Mouse (Mus musculus) hindbrain, embryonic 12.5 days (tissue): Measurements from ENCODE around the gene Btbd9. TPM values are rescaled to one million over a fixed set of nuclear protein-coding genes. Genes with fewer than 3 reads are reported as not detected.

ENCODE experiments used
- ATAC-seq: fragments of 200-750 bp; cut with Nextera tagmentation; 2 replicates; pipeline ENCODE4 v1.8.0; 2017; ENCODE audit warnings: moderate TSS enrichment; ENCODE audit not compliant: low FRiP score
- H3K27ac ChIP-seq: fragments of 300-500 bp; sonication (generic); 2 replicates; pipeline ENCODE4 v1.5.1; 2016; ENCODE audit warnings: mild to moderate bottlenecking
- H3K27me3 ChIP-seq: fragments of 300-500 bp; sonication (generic); 2 replicates; pipeline ENCODE4 v1.6.1; 2016; ENCODE audit warnings: mild to moderate bottlenecking
- H3K36me3 ChIP-seq: fragments of 300-500 bp; sonication (generic); 2 replicates; pipeline ENCODE4 v1.6.1; 2016; ENCODE audit warnings: mild to moderate bottlenecking
- H3K4me1 ChIP-seq: fragments of 300-500 bp; sonication (generic); 2 replicates; pipeline ENCODE4 v1.6.1; 2016
- H3K4me2 ChIP-seq: fragments of 300-500 bp; sonication (generic); replicated peaks from 2 replicates; pipeline ENCODE4 v1.6.1; 2016; ENCODE audit warnings: mild to moderate bottlenecking
- H3K4me3 ChIP-seq: fragments of 300-500 bp; sonication (generic); 2 replicates; pipeline ENCODE4 v1.5.1; 2016; ENCODE audit warnings: mild to moderate bottlenecking
- H3K9ac ChIP-seq: fragments of 300-500 bp; sonication (generic); 2 replicates; pipeline ENCODE4 v1.6.1; 2016; ENCODE audit warnings: mild to moderate bottlenecking, moderate library complexity
- H3K9me3 ChIP-seq: fragments of 300-500 bp; sonication (generic); replicated peaks from 2 replicates; pipeline ENCODE4 v1.6.1; 2016; ENCODE audit warnings: mild to moderate bottlenecking
- WGBS: fragments of 180-500 bp; shearing (Covaris S2); methylation state at CpG from one replicate; pipeline ENCODE4 v1.1.7; 2016; 5-methylcytosine and 5-hydroxymethylcytosine counted together
- polyA plus RNA-seq: library from polyadenylated mRNA; unstranded; fragments of >200 nt; fragmentation: Nextera tagmentation; extraction: Ambion mirVana; gene quantifications from 2 replicates; pipeline ENCODE4 v1.2.1, GENCODE M21; 2016

The Btbd9 gene
- polyA plus RNA-seq, 1 experiment from 2014 or later = 106 TPM

- Histone ChIP-seq H3K36me3 (no peaks in the 10 kb centered on the region), H3K4me1 (peaks cover 29% of the 10 kb centered on the region), H3K4me3 (no peak overlapping the region), H3K27ac (no peak overlapping the region), H3K9me3 (no peaks in the 10 kb centered on the region), H3K4me2 (0 out of 2 replicates have a peak overlapping the region, but pooled peaks have one; percentile 63), H3K27me3 (no peaks in the 10 kb centered on the region), H3K9ac (no peak overlapping the region)
- ATAC-seq = no peak
- 85% methylated on average over 1 of the region's 1 CpGs for WGBS
Measured at GRCm38 (mm10) chr17:30610739-30611138, 34.5 kb upstream of the Btbd9 start.

- Histone ChIP-seq H3K4me3 (no peak overlapping the region), H3K9ac (no peak overlapping the region), H3K36me3 (no peaks in the 10 kb centered on the region), H3K27me3 (no peaks in the 10 kb centered on the region), H3K9me3 (no peaks in the 10 kb centered on the region), H3K4me1 (peaks cover 29% of the 10 kb centered on the region), H3K27ac (no peak overlapping the region), H3K4me2 (no peak overlapping the region)
- ATAC-seq = no peak
- WGBS = 98% methylated on average over 5 of the region's 5 CpGs
Measured at GRCm38 (mm10) chr17:30609980-30610307, 33.7 kb upstream of the Btbd9 start.

- no peaks in the 10 kb centered on the region for H3K9me3 ChIP-seq
- 91% methylated on average over 16 of the region's 16 CpGs for WGBS
Measured at GRCm38 (mm10) chr17:30609305-30609979, 33.2 kb upstream of the Btbd9 start.

GRCm38 (mm10) chr17:30607909-30608495 is 31.7 kb upstream of the Btbd9 start:
- WGBS = 58% methylated on average over 8 of the region's 8 CpGs
- H3K9me3 ChIP-seq = no peaks in the 10 kb centered on the region
- no peaks in the 10 kb centered on the region for H3K27me3 ChIP-seq
- ATAC-seq = no peak
- 0 out of 2 replicates have a peak overlapping the region, but pooled peaks have one; percentile 0 for H3K27ac ChIP-seq
- peaks cover 29% of the 10 kb centered on the region for H3K4me1 ChIP-seq
- peaks cover 4% of the 10 kb centered on the region; the same call in 1 of the 2 replicates for H3K36me3 ChIP-seq
- no peak overlapping the region for H3K4me2 ChIP-seq
- H3K4me3 ChIP-seq = no peak overlapping the region
- no peak overlapping the region for H3K9ac ChIP-seq

More at GRCm38 (mm10) chr17:30609305-30609979, 33.2 kb upstream of the Btbd9 start:
- no peak for ATAC-seq
- peaks cover 29% of the 10 kb centered on the region for H3K4me1 ChIP-seq
- no peaks in the 10 kb centered on the region for H3K27me3 ChIP-seq
- no peaks in the 10 kb centered on the region for H3K36me3 ChIP-seq
- no peak overlapping the region for H3K9ac ChIP-seq
- no peak overlapping the region for H3K4me2 ChIP-seq
- no peak overlapping the region for H3K27ac ChIP-seq
- H3K4me3 ChIP-seq = no peak overlapping the region

- Histone ChIP-seq H3K4me1 (peaks cover 29% of the 10 kb centered on the region), H3K36me3 (peaks cover 10% of the 10 kb centered on the region), H3K27ac (no peak overlapping the region), H3K9me3 (no peaks in the 10 kb centered on the region), H3K4me3 (no peak overlapping the region), H3K27me3 (no peaks in the 10 kb centered on the region), H3K9ac (no peak overlapping the region), H3K4me2 (no peak overlapping the region)
- WGBS = 87% methylated on average over 7 of the region's 7 CpGs
- ATAC-seq = no peak
Measured at GRCm38 (mm10) chr17:30607330-30607729, 31.0 kb upstream of the Btbd9 start.

- no peak overlapping the region for H3K4me2 ChIP-seq
- H3K27ac ChIP-seq = no peak overlapping the region
- ATAC-seq = no peak
- peaks cover 16% of the 10 kb centered on the region for H3K36me3 ChIP-seq
- H3K27me3 ChIP-seq = no peaks in the 10 kb centered on the region
- H3K9me3 ChIP-seq = no peaks in the 10 kb centered on the region
- H3K4me1 ChIP-seq = peaks cover 26% of the 10 kb centered on the region
- WGBS = 95% methylated on average over 8 of the region's 8 CpGs
- no peak overlapping the region for H3K9ac ChIP-seq
- H3K4me3 ChIP-seq = no peak overlapping the region
Measured at GRCm38 (mm10) chr17:30606634-30607081, 30.4 kb upstream of the Btbd9 start.

GRCm38 (mm10) chr17:30606206-30606605 is 29.9 kb upstream of the Btbd9 start:
- Histone ChIP-seq H3K9ac (no peak overlapping the region), H3K36me3 (peaks cover 16% of the 10 kb centered on the region), H3K4me3 (no peak overlapping the region), H3K27ac (no peak overlapping the region), H3K4me1 (peaks cover 22% of the 10 kb centered on the region), H3K4me2 (no peak overlapping the region), H3K9me3 (no peaks in the 10 kb centered on the region), H3K27me3 (no peaks in the 10 kb centered on the region)
- WGBS = 88% methylated on average over 11 of the region's 11 CpGs
- ATAC-seq = no peak

- Histone ChIP-seq H3K27ac (no peak overlapping the region), H3K9ac (no peak overlapping the region), H3K27me3 (no peaks in the 10 kb centered on the region), H3K36me3 (peaks cover 17% of the 10 kb centered on the region), H3K4me1 (peaks cover 16% of the 10 kb centered on the region), H3K9me3 (no peaks in the 10 kb centered on the region), H3K4me2 (no peak overlapping the region), H3K4me3 (no peak overlapping the region)
- WGBS = 86% methylated on average over 5 of the region's 5 CpGs
- no peak for ATAC-seq
Measured at GRCm38 (mm10) chr17:30605001-30605400, 28.7 kb upstream of the Btbd9 start.

- Histone ChIP-seq H3K9ac (no peak overlapping the region), H3K36me3 (peaks cover 21% of the 10 kb centered on the region), H3K4me2 (no peak overlapping the region), H3K27ac (no peak overlapping the region), H3K4me1 (peaks cover 15% of the 10 kb centered on the region), H3K9me3 (no peaks in the 10 kb centered on the region), H3K4me3 (no peak overlapping the region), H3K27me3 (no peaks in the 10 kb centered on the region)
- WGBS = 93% methylated on average over 6 of the region's 6 CpGs
- ATAC-seq = no peak
Measured at GRCm38 (mm10) chr17:30604296-30604695, 28.0 kb upstream of the Btbd9 start.

- no peaks in the 10 kb centered on the region for H3K27me3 ChIP-seq
- H3K9me3 ChIP-seq = no peaks in the 10 kb centered on the region
- H3K9ac ChIP-seq = no peak overlapping the region
- no peak overlapping the region for H3K4me2 ChIP-seq
- no peak for ATAC-seq
- no peak overlapping the region for H3K27ac ChIP-seq
- peaks cover 5% of the 10 kb centered on the region; the same call in 1 of the 2 replicates for H3K4me1 ChIP-seq
- WGBS = 96% methylated on average over 14 of the region's 14 CpGs
- H3K4me3 ChIP-seq = no peak overlapping the region
- H3K36me3 ChIP-seq = peaks cover 40% of the 10 kb centered on the region
Measured at GRCm38 (mm10) chr17:30602175-30602574, 25.9 kb upstream of the Btbd9 start.

GRCm38 (mm10) chr17:30598300-30598699 is 22.0 kb upstream of the Btbd9 start:
- Histone ChIP-seq H3K4me2 (no peak overlapping the region), H3K27ac (no peak overlapping the region), H3K36me3 (peaks cover 43% of the 10 kb centered on the region), H3K9me3 (0 out of 2 replicates have a peak, but pooled peaks cover 3% of the 10 kb centered on the region), H3K9ac (no peak overlapping the region), H3K27me3 (no peaks in the 10 kb centered on the region), H3K4me1 (peaks cover 5% of the 10 kb centered on the region; the same call in 1 of the 2 replicates), H3K4me3 (no peak overlapping the region)
- WGBS = 82% methylated on average over 5 of the region's 5 CpGs
- no peak for ATAC-seq

- Histone ChIP-seq H3K36me3 (peaks cover 42% of the 10 kb centered on the region), H3K9ac (no peak overlapping the region), H3K4me1 (peaks cover 5% of the 10 kb centered on the region; the same call in 1 of the 2 replicates), H3K27ac (no peak overlapping the region), H3K27me3 (no peaks in the 10 kb centered on the region), H3K4me2 (no peak overlapping the region), H3K4me3 (no peak overlapping the region), H3K9me3 (0 out of 2 replicates have a peak, but pooled peaks cover 3% of the 10 kb centered on the region)
- WGBS = 91% methylated on average over 9 of the region's 9 CpGs
- no peak for ATAC-seq
Measured at GRCm38 (mm10) chr17:30597786-30598185, 21.5 kb upstream of the Btbd9 start.
